Comparison of ENCODE assay signal across 16 mouse cellular contexts in the genomic region with DNA sequence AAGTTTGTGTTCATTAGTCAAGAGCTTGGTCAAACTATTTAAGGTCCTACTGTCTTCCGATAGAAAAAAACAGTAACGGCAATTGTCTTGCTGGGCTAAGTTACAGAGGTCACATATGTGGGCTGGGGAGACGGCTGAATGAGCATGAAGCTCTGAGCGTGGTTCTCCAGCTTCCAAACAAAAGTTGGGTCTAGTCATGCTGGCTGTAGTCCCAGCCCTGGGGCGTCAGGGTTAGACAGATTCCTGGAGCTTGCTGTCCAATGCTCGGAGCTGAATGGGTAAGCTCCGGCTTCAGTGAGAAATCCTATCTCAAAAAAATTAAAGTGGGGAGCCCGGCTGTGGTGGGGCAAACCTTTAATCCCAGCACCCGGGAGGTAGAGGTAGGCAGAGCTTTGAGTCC. TPM values are rescaled to one million over a fixed set of nuclear protein-coding genes. Genes with fewer than 3 reads are reported as not detected.
A peak's percentile ranks its signal among the peaks of the same experiment; 100 is the strongest.
DNase-seq lines count a peak whose midpoint lies in the region; ATAC-seq and TF ChIP-seq lines count a peak whose summit lies in the region.
"Had no signal": no experiment of that assay in that cellular context is flagged by ENCODE, and none has a peak within 500 bp of the region (broad histone marks: within the 10 kb centered on the region; RNA-seq: fewer than 3 reads in every experiment).

No protein-coding gene starts in this region.

- TF ChIP-seq CTCF in liver, adult 2 months (IDR thresholded peaks at IDR 0.05; ENCODE audit: low read depth, low read length) = no peak

- no peak overlapping the region for H3K9ac ChIP-seq in heart, embryonic 11.5 days (ENCODE audit: low read depth, low read length)
- no peak overlapping the region for H3K9ac ChIP-seq in liver, adult 2 months (ENCODE audit: low read depth, low read length)
- H3K9ac ChIP-seq: liver, embryonic 15.5 days had no signal

- 70% methylated on average over 9 of the region's 9 CpGs for WGBS in heart, embryonic 11.5 days (ENCODE audit: insufficient replicate concordance)
- 32% methylated on average over 9 of the region's 9 CpGs for WGBS in liver, adult 2 months

- intact Hi-C loops in heart, postnatal 10 days (cut with DNase I) = loop anchor here (2.0 to 5.0 kb wide), 2 partner anchors 14 to 36 kb away; no protein-coding TSS in a partner anchor

- no peak for ATAC-seq in heart, embryonic 11.5 days (replicated peaks; ENCODE audit: insufficient number of reproducible peaks, low FRiP score, low TSS enrichment)
- ATAC-seq: activated CD4-positive, CD25-positive, alpha-beta regulatory T cell, adult 4 months had no signal

- H3K27ac ChIP-seq in heart, embryonic 11.5 days (ENCODE audit: low read depth, low read length) = no peak overlapping the region
- H3K27ac ChIP-seq in liver, adult 2 months (replicated peaks; ENCODE audit: insufficient read depth, low read depth, low read length) = no peak overlapping the region
- H3K27ac ChIP-seq: liver, embryonic 15.5 days had no signal

- no peaks in the 10 kb centered on the region for H3K27me3 ChIP-seq in heart, embryonic 11.5 days (ENCODE audit: control insufficient read depth, insufficient read depth, low read length)
- no peaks in the 10 kb centered on the region for H3K27me3 ChIP-seq in liver, adult 2 months (ENCODE audit: control insufficient read depth, insufficient read depth, low read length)
- H3K27me3 ChIP-seq: liver, embryonic 15.5 days had no signal

- H3K9me3 ChIP-seq in heart, embryonic 11.5 days (replicated peaks; ENCODE audit: control insufficient read depth, low read length) = no peaks in the 10 kb centered on the region
- H3K9me3 ChIP-seq: liver, embryonic 15.5 days had no signal

- DNase-seq in adrenal gland, postnatal 10 days = peak; percentile 46
- DNase-seq in adrenal gland, postnatal 4 days (ENCODE audit: low spot score in 2 of 2) = no peak
- DNase-seq in heart, postnatal 10 days = peak; percentile 36 to 41
- peak; percentile 54 for DNase-seq in liver, adult 2 months (ENCODE audit: extremely low read depth, low read depth, low spot score)
- DNase-seq in liver = no peak
- DNase-seq in adrenal gland, postnatal 36 days = peak; percentile 50 to 52
- DNase-seq in spleen, postnatal 14 days (ENCODE audit: low spot score in 2 of 2) = no peak
- DNase-seq: cerebellum, adult 11-12 months; gastrocnemius, postnatal 10 days; retina, postnatal 1 day had no signal

- TF ChIP-seq POLR2A in liver, adult 2 months (IDR thresholded peaks at IDR 0.05; ENCODE audit: extremely low read depth, insufficient read depth, low read length) = no peak

- H3K4me2 ChIP-seq in heart, embryonic 11.5 days = no peak overlapping the region
- H3K4me2 ChIP-seq: liver, embryonic 15.5 days had no signal

- H3K79me2 ChIP-seq in liver, adult 2 months (ENCODE audit: control insufficient read depth, insufficient read depth, low read length) = 0 out of 2 replicates have a peak, but pooled peaks cover 4% of the 10 kb centered on the region

- no peaks in the 10 kb centered on the region for H3K36me3 ChIP-seq in heart, embryonic 11.5 days (ENCODE audit: control insufficient read depth, insufficient read depth, low read length)
- H3K36me3 ChIP-seq in liver, adult 2 months (ENCODE audit: control insufficient read depth, insufficient read depth, low read length) = no peaks in the 10 kb centered on the region
- H3K36me3 ChIP-seq: liver, embryonic 15.5 days had no signal

- H3K4me3 ChIP-seq in heart, embryonic 11.5 days (ENCODE audit: low read depth, low read length) = no peak overlapping the region
- H3K4me3 ChIP-seq in liver, adult 2 months (ENCODE audit: insufficient read depth, low read depth, low read length) = no peak overlapping the region
- H3K4me3 ChIP-seq: liver, embryonic 15.5 days had no signal

- peaks cover 29% of the 10 kb centered on the region for H3K4me1 ChIP-seq in heart, embryonic 11.5 days (ENCODE audit: control insufficient read depth, insufficient read depth, low read length)
- H3K4me1 ChIP-seq in liver, adult 2 months (ENCODE audit: control insufficient read depth, insufficient read depth, low read length) = peaks cover 27% of the 10 kb centered on the region

RNA-seq across cellular contexts. Expression of gene Gm36028, which starts 7.7 kb away (rescaled TPM):
- total RNA-seq in adrenal gland, postnatal 10 days (2021) = under 1 TPM; 0.36 to 0.39 TPM
- under 1 TPM; 0.25 to 0.28 TPM for total RNA-seq in adrenal gland, postnatal 4 days (2021)
- under 1 TPM in 1 of 2 experiments, not detected in 1; 0.45 TPM for total RNA-seq in heart, postnatal 10 days (2021)
- polyA plus RNA-seq in heart, embryonic 11.5 days (2014; fragmentation: Nextera tagmentation; extraction: Ambion mirVana) = 1.00 and 1.0 TPM in 2 replicates
- total RNA-seq in liver, adult 2 months (2014; rRNA removed) = 2.1 and 3.2 TPM in 2 replicates
- polyA plus RNA-seq in liver, adult 2 months (2012; rRNA removed) = 5.3 and 8.9 TPM in 2 replicates
- under 1 TPM in 1 of 2 experiments, not detected in 1; 0.49 TPM for total RNA-seq in adrenal gland, postnatal 36 days (2021)
- total RNA-seq: ES-E14; left cerebral cortex, postnatal 14 days; megakaryocyte-erythroid progenitor cell, adult 5-6 weeks had no signal
- polyA plus RNA-seq: activated CD4-positive, CD25-positive, alpha-beta regulatory T cell, adult 4 months had no signal

RNA-seq across cellular contexts. Expression of gene Lrrc58, which starts 14.9 kb away (rescaled TPM):
- total RNA-seq in adrenal gland, postnatal 10 days (2021) = 100 to 1,000 TPM; 160 to 216 TPM
- total RNA-seq in adrenal gland, postnatal 4 days (2021) = 100 to 1,000 TPM; 180 to 183 TPM
- total RNA-seq in heart, postnatal 10 days (2021) = 100 to 1,000 TPM in 1 of 2 experiments, 10 to 100 TPM in 1; 89.1 to 116 TPM
- polyA plus RNA-seq in heart, embryonic 11.5 days (2014; fragmentation: Nextera tagmentation; extraction: Ambion mirVana) = 41.6 and 42.9 TPM in 2 replicates
- total RNA-seq in liver, adult 2 months (2014; rRNA removed) = 29.2 and 42.6 TPM in 2 replicates
- 9.9 and 10.5 TPM in 2 replicates for polyA plus RNA-seq in liver, adult 2 months (2012; rRNA removed)
- 100 to 1,000 TPM; 196 to 310 TPM for total RNA-seq in adrenal gland, postnatal 36 days (2021)

Comparison
In these comparisons a context has a peak if more than half of its experiments do, and no peak if none do; other contexts are left out.
1. DNase-seq: peak in adrenal gland, postnatal 10 days (single experiment), heart, postnatal 10 days (2 of 2), liver, adult 2 months (single experiment) and adrenal gland, postnatal 36 days (2 of 2); none in adrenal gland, postnatal 4 days (0 of 2), liver (single experiment) and spleen, postnatal 14 days (0 of 2).